Mouse (Mus musculus): Measurements from ENCODE around the gene Eif2b3. TPM values are rescaled to one million over a fixed set of nuclear protein-coding genes. Genes with fewer than 3 reads are reported as not detected.
A peak's percentile ranks its signal among the peaks of the same experiment; 100 is the strongest.

The Eif2b3 gene
- polyA plus RNA-seq, 1 experiment from 2014 or later = 45.2 TPM

GRCm38 (mm10) chr4:116995131-116995797 lies 23.9 kb upstream of the Eif2b3 start, which contains the start of gene Hectd3:
TSS of gene Hectd3 (plus strand) at chr4:116995317.
- peak; percentile 73 for ATAC-seq (ENCODE audit: low FRiP score, low TSS enrichment)
- Histone ChIP-seq H3K4me1 (ENCODE audit: insufficient read depth, low read length) (peaks cover 23% of the 10 kb centered on the region), H3K36me3 (ENCODE audit: insufficient read depth, low read length) (peaks cover 9% of the 10 kb centered on the region; the same call in 1 of the 2 replicates), H3K4me3 (ENCODE audit: low read length) (peak within 1 kb of the TSS; percentile 89), H3K9me3 (ENCODE audit: low read length) (no peaks in the 10 kb centered on the region), H3K9ac (replicated peaks; ENCODE audit: low read length) (peak within 1 kb of the TSS; percentile 83), H3K4me2 (replicated peaks; ENCODE audit: low read depth, low read length) (peak within 1 kb of the TSS; percentile 98), H3K27me3 (ENCODE audit: insufficient read depth, low read length) (no peaks in the 10 kb centered on the region), H3K27ac (ENCODE audit: low read length) (peak within 1 kb of the TSS; percentile 75)
- under 1% methylated on average over 58 of the region's 58 CpGs for WGBS

DNA sequence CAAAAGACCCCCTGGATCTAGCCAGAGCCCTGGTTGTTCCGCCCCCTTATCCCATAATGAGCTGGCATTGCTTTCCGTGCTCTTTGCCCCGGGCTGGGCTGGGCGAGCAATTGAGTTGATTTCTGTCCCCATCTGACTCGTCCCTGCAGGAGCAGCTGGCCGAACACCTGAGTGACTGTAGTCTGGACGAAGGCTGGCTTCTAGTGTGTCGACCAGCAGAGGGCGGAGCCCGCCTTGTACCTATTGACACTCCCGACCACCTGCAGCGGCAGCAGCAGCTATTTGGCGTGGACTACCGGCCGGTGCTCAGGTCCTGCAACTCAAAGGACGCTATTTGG lies 23.4 kb upstream of the Eif2b3 start:
- H3K4me2 ChIP-seq (replicated peaks; ENCODE audit: low read depth, low read length) = peak overlapping the region; percentile 98
- peak overlapping the region; percentile 83 for H3K9ac ChIP-seq (replicated peaks; ENCODE audit: low read length)
- H3K9me3 ChIP-seq (ENCODE audit: low read length) = no peaks in the 10 kb centered on the region
- H3K4me3 ChIP-seq (ENCODE audit: low read length) = peak overlapping the region; percentile 89
- H3K27ac ChIP-seq (ENCODE audit: low read length) = peak overlapping the region; percentile 75
- peaks cover 23% of the 10 kb centered on the region for H3K4me1 ChIP-seq (ENCODE audit: insufficient read depth, low read length)
- peak; percentile 28 for ATAC-seq (ENCODE audit: low FRiP score, low TSS enrichment)
- H3K36me3 ChIP-seq (ENCODE audit: insufficient read depth, low read length) = peaks cover 12% of the 10 kb centered on the region; the same call in 1 of the 2 replicates
- 0% methylated on average over 16 of the region's 16 CpGs for WGBS
- no peaks in the 10 kb centered on the region for H3K27me3 ChIP-seq (ENCODE audit: insufficient read depth, low read length)

- H3K9me3 ChIP-seq (ENCODE audit: low read length) = no peaks in the 10 kb centered on the region
- peaks cover 12% of the 10 kb centered on the region for H3K4me1 ChIP-seq (ENCODE audit: insufficient read depth, low read length)
- no peak overlapping the region for H3K9ac ChIP-seq (replicated peaks; ENCODE audit: low read length)
- whole genome bisulfite sequencing = 92% methylated on average over 17 of the region's 17 CpGs
- H3K4me3 ChIP-seq (ENCODE audit: low read length) = no peak overlapping the region
- peaks cover 18% of the 10 kb centered on the region; the same call in 1 of the 2 replicates for H3K36me3 ChIP-seq (ENCODE audit: insufficient read depth, low read length)
- ATAC-seq (ENCODE audit: low FRiP score, low TSS enrichment) = no peak
- no peak overlapping the region for H3K4me2 ChIP-seq (replicated peaks; ENCODE audit: low read depth, low read length)
- no peaks in the 10 kb centered on the region for H3K27me3 ChIP-seq (ENCODE audit: insufficient read depth, low read length)
- H3K27ac ChIP-seq (ENCODE audit: low read length) = no peak overlapping the region
Observed at GRCm38 (mm10) chr4:116999513-117000154, 19.6 kb upstream of the Eif2b3 start.

DNA sequence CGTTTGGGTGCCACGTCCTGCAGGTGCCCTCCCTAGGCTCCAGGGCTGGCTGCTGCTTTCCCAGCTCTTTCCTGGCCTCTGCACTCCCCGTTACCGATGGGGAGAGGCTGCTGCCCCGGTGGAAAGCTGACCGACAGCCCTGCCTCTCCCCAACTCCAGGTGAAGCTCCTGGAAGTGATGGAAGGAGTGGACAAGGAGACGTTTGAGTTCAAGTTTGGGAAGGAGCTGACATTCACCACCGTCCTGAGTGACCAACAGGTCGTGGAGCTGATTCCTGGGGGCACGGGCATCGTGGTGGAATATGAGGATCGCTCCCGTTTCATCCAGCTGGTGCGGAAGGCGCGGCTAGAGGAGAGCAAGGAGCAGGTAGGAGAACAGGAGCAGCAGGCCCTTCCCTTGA lies 17.2 kb upstream of the Eif2b3 start:
- no peak for ATAC-seq (ENCODE audit: low FRiP score, low TSS enrichment)
- WGBS = 93% methylated on average over 16 of the region's 16 CpGs
- no peak overlapping the region for H3K9ac ChIP-seq (replicated peaks; ENCODE audit: low read length)
- no peak overlapping the region for H3K4me3 ChIP-seq (ENCODE audit: low read length)
- peaks cover 18% of the 10 kb centered on the region; the same call in 1 of the 2 replicates for H3K36me3 ChIP-seq (ENCODE audit: insufficient read depth, low read length)
- no peak overlapping the region for H3K27ac ChIP-seq (ENCODE audit: low read length)
- H3K27me3 ChIP-seq (ENCODE audit: insufficient read depth, low read length) = no peaks in the 10 kb centered on the region
- H3K9me3 ChIP-seq (ENCODE audit: low read length) = no peaks in the 10 kb centered on the region
- no peak overlapping the region for H3K4me2 ChIP-seq (replicated peaks; ENCODE audit: low read depth, low read length)
- no peaks in the 10 kb centered on the region for H3K4me1 ChIP-seq (ENCODE audit: insufficient read depth, low read length)

- WGBS = 53% methylated on average over 38 of the region's 38 CpGs
- H3K36me3 ChIP-seq (ENCODE audit: insufficient read depth, low read length) = peaks cover 18% of the 10 kb centered on the region; the same call in 1 of the 2 replicates
- no peak overlapping the region for H3K4me2 ChIP-seq (replicated peaks; ENCODE audit: low read depth, low read length)
- H3K27ac ChIP-seq (ENCODE audit: low read length) = no peak overlapping the region
- no peaks in the 10 kb centered on the region for H3K9me3 ChIP-seq (ENCODE audit: low read length)
- H3K9ac ChIP-seq (replicated peaks; ENCODE audit: low read length) = no peak overlapping the region
- H3K4me3 ChIP-seq (ENCODE audit: low read length) = no peak overlapping the region
- peak; percentile 77 for ATAC-seq (ENCODE audit: low FRiP score, low TSS enrichment)
- H3K27me3 ChIP-seq (ENCODE audit: insufficient read depth, low read length) = no peaks in the 10 kb centered on the region
- no peaks in the 10 kb centered on the region for H3K4me1 ChIP-seq (ENCODE audit: insufficient read depth, low read length)
Observed at GRCm38 (mm10) chr4:117002543-117003521, 16.4 kb upstream of the Eif2b3 start.

GRCm38 (mm10) chr4:117004649-117005048 lies 14.6 kb upstream of the Eif2b3 start:
- Histone ChIP-seq H3K4me1 (ENCODE audit: insufficient read depth, low read length) (no peaks in the 10 kb centered on the region), H3K27ac (ENCODE audit: low read length) (no peak overlapping the region), H3K4me3 (ENCODE audit: low read length) (no peak overlapping the region), H3K9me3 (ENCODE audit: low read length) (no peaks in the 10 kb centered on the region), H3K27me3 (ENCODE audit: insufficient read depth, low read length) (no peaks in the 10 kb centered on the region), H3K36me3 (ENCODE audit: insufficient read depth, low read length) (peaks cover 15% of the 10 kb centered on the region; the same call in 1 of the 2 replicates), H3K9ac (replicated peaks; ENCODE audit: low read length) (no peak overlapping the region), H3K4me2 (replicated peaks; ENCODE audit: low read depth, low read length) (no peak overlapping the region)
- WGBS = 91% methylated on average over 4 of the region's 4 CpGs
- no peak for ATAC-seq (ENCODE audit: low FRiP score, low TSS enrichment)

DNA sequence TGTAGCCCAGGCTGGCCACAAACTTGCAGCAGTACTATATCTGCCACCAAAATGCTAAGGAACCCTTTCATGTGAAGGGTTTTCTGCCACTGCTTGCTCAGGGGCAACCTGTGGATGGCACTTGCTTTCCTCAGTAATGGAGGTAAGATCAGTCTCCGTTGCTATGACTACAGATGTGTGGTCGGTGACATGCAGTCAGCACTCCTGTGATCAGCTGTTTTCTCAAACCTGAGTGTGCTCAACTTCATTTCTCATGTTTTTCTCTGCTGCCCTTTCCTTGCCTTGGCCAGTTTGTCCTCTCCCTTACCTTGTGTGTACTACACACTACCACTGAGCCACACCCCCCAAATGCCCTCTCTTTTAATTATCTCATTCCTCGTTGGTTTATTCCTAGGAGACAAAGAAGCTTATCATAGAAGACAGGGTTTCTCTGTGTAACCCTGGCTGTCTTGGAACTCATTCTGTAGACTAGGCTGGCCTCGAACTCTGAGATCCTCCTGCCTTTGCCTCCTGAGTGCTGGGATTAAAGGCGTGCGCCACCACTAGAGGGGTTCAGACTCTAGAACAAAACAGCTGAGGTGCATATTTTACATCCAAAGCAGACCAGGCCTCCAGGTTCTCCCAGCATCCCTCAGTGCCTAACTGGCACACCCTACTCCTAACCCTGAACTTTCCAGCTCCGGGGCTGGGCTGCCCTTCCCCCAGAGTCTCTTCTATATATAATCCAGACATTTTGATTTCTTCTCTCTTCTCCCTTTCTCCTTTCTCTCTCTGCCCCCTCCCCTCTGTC lies 13.4 kb upstream of the Eif2b3 start:
- no peak for ATAC-seq (ENCODE audit: low FRiP score, low TSS enrichment)
- no peak overlapping the region for H3K27ac ChIP-seq (ENCODE audit: low read length)
- WGBS = 67% methylated on average over 7 of the region's 7 CpGs

DNA sequence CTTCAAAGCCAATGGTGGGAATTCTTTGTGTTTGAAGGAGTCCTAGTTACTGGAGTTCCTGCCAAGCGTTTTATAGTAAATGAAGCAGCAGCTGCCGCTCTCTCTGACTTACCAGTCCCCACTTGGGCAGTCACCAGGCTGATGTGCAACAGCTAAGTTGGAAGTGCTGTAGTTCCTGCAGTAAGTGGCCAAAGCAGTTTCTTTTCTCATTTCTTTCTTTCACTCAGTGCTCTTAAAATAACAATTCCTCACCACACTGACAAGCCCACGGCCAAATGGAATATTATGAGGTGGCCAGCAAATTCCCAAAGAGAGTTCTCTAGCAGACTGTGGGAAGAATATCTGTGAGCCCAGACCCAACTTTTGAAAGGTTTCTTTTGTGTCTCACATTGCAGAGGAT lies 12.1 kb upstream of the Eif2b3 start:
- ATAC-seq (ENCODE audit: low FRiP score, low TSS enrichment) = no peak
- no peak overlapping the region for H3K27ac ChIP-seq (ENCODE audit: low read length)
- H3K4me1 ChIP-seq (ENCODE audit: insufficient read depth, low read length) = no peaks in the 10 kb centered on the region
- 70% methylated on average over 3 of the region's 3 CpGs for WGBS
- H3K27me3 ChIP-seq (ENCODE audit: insufficient read depth, low read length) = no peaks in the 10 kb centered on the region
- no peak overlapping the region for H3K4me3 ChIP-seq (ENCODE audit: low read length)
- H3K36me3 ChIP-seq (ENCODE audit: insufficient read depth, low read length) = peaks cover 4% of the 10 kb centered on the region; the same call in 1 of the 2 replicates
- no peak overlapping the region for H3K4me2 ChIP-seq (replicated peaks; ENCODE audit: low read depth, low read length)
- no peaks in the 10 kb centered on the region for H3K9me3 ChIP-seq (ENCODE audit: low read length)
- H3K9ac ChIP-seq (replicated peaks; ENCODE audit: low read length) = no peak overlapping the region

More for the DNA sequence above, 13.4 kb upstream of the Eif2b3 start:
- H3K4me3 ChIP-seq (ENCODE audit: low read length) = no peak overlapping the region
- H3K36me3 ChIP-seq (ENCODE audit: insufficient read depth, low read length) = peaks cover 5% of the 10 kb centered on the region; the same call in 1 of the 2 replicates
- H3K9me3 ChIP-seq (ENCODE audit: low read length) = no peaks in the 10 kb centered on the region
- H3K27me3 ChIP-seq (ENCODE audit: insufficient read depth, low read length) = no peaks in the 10 kb centered on the region
- no peaks in the 10 kb centered on the region for H3K4me1 ChIP-seq (ENCODE audit: insufficient read depth, low read length)
- H3K4me2 ChIP-seq (replicated peaks; ENCODE audit: low read depth, low read length) = no peak overlapping the region
- H3K9ac ChIP-seq (replicated peaks; ENCODE audit: low read length) = no peak overlapping the region

DNA sequence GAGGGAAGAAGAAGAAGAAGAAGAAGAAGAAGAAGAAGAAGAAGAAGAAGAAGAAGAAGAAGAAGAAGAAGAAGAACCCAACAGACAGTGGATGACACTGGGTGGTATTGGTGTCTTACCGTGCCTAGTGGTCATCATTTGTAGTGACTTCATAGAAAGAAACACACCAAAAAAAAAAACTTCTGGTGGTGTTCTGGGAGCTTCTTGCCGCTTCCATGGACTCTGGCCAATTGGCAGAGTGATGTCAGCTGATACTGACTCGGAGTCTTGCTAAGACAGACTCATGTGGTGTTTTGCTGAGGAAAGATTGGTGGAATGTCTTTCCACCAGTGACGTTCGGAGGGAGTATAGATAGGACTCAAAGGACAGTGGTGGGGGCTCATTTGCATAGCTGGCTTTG lies 9.0 kb upstream of the Eif2b3 start:
- Histone ChIP-seq H3K27me3 (ENCODE audit: insufficient read depth, low read length) (no peaks in the 10 kb centered on the region), H3K27ac (ENCODE audit: low read length) (no peak overlapping the region), H3K4me2 (replicated peaks; ENCODE audit: low read depth, low read length) (no peak overlapping the region), H3K4me3 (ENCODE audit: low read length) (no peak overlapping the region), H3K4me1 (ENCODE audit: insufficient read depth, low read length) (no peaks in the 10 kb centered on the region), H3K9ac (replicated peaks; ENCODE audit: low read length) (no peak overlapping the region), H3K36me3 (ENCODE audit: insufficient read depth, low read length) (no peaks in the 10 kb centered on the region), H3K9me3 (ENCODE audit: low read length) (no peaks in the 10 kb centered on the region)
- ATAC-seq (ENCODE audit: low FRiP score, low TSS enrichment) = no peak
- 84% methylated on average over 5 of the region's 5 CpGs for WGBS
